Mouse (Mus musculus): ENCODE results near the gene Gm20594. TPM values are rescaled to one million over a fixed set of nuclear protein-coding genes. Genes with fewer than 3 reads are reported as not detected.

Gm20594 gene
- polyA plus RNA-seq (2012; rRNA removed) = not detected in 2 replicates
- not detected in 2 replicates for polyA plus RNA-seq (2014; fragmentation: Nextera tagmentation; extraction: Ambion mirVana)

GRCm38 (mm10) chr6:79817616-79818015 is at the start of gene Gm20594:
TSS of gene Gm20594 (plus strand) at chr6:79817916.
- DNase-seq (ENCODE audit: low spot score) (no peak), ATAC-seq (ENCODE audit: low FRiP score, low read depth) (no peak)
- Histone ChIP-seq H3K27ac (replicated peaks; ENCODE audit: low read depth, low read length) (no peak within 1 kb of the TSS), H3K9me3 (ENCODE audit: control insufficient read depth, low read length) (no peaks in the 10 kb centered on the region), H3K36me3 (ENCODE audit: control insufficient read depth, insufficient read depth, low read length) (no peaks in the 10 kb centered on the region), H3K4me2 (replicated peaks; ENCODE audit: low read depth, low read length, severe bottlenecking) (no peak within 1 kb of the TSS), H3K4me1 (ENCODE audit: control insufficient read depth, insufficient read depth, low read length) (no peaks in the 10 kb centered on the region), H3K4me3 (replicated peaks; ENCODE audit: low read length) (no peak within 1 kb of the TSS), H3K27me3 (ENCODE audit: control insufficient read depth, insufficient read depth, low read length) (no peaks in the 10 kb centered on the region), H3K9ac (ENCODE audit: low read depth, low read length, severe bottlenecking) (no peak within 1 kb of the TSS)
- TF ChIP-seq POLR2A (IDR thresholded peaks at IDR 0.05; ENCODE audit: borderline replicate concordance, extremely low read depth, insufficient read depth, insufficient read length) = no peak
- WGBS = 60% methylated on average over 1 of the region's 1 CpGs

- H3K36me3 ChIP-seq (ENCODE audit: control insufficient read depth, insufficient read depth, low read length) = no peaks in the 10 kb centered on the region
- no peaks in the 10 kb centered on the region for H3K9me3 ChIP-seq (ENCODE audit: control insufficient read depth, low read length)
- WGBS = 88% methylated on average over 4 of the region's 4 CpGs
- H3K9ac ChIP-seq (ENCODE audit: low read depth, low read length, severe bottlenecking) = no peak overlapping the region
- no peak overlapping the region for H3K4me3 ChIP-seq (replicated peaks; ENCODE audit: low read length)
- no peaks in the 10 kb centered on the region for H3K4me1 ChIP-seq (ENCODE audit: control insufficient read depth, insufficient read depth, low read length)
- H3K27ac ChIP-seq (replicated peaks; ENCODE audit: low read depth, low read length) = no peak overlapping the region
- TF ChIP-seq POLR2A (IDR thresholded peaks at IDR 0.05; ENCODE audit: borderline replicate concordance, extremely low read depth, insufficient read depth, insufficient read length) = no peak
- no peak overlapping the region for H3K4me2 ChIP-seq (replicated peaks; ENCODE audit: low read depth, low read length, severe bottlenecking)
- ATAC-seq (ENCODE audit: low FRiP score, low read depth) = peak; percentile 67
- DNase-seq (ENCODE audit: low spot score) = no peak
- no peaks in the 10 kb centered on the region for H3K27me3 ChIP-seq (ENCODE audit: control insufficient read depth, insufficient read depth, low read length)
These were observed 398 bp downstream of the Gm20594 start for GRCm38 (mm10) chr6:79818114-79818513.

GRCm38 (mm10) chr6:79833845-79834244 is 16.1 kb downstream of the Gm20594 start:
- Histone ChIP-seq H3K4me1 (ENCODE audit: control insufficient read depth, insufficient read depth, low read length) (no peaks in the 10 kb centered on the region), H3K27me3 (ENCODE audit: control insufficient read depth, insufficient read depth, low read length) (no peaks in the 10 kb centered on the region), H3K36me3 (ENCODE audit: control insufficient read depth, insufficient read depth, low read length) (no peaks in the 10 kb centered on the region), H3K4me3 (replicated peaks; ENCODE audit: low read length) (no peak overlapping the region), H3K4me2 (replicated peaks; ENCODE audit: low read depth, low read length, severe bottlenecking) (no peak overlapping the region), H3K9me3 (ENCODE audit: control insufficient read depth, low read length) (0 out of 2 replicates have a peak, but pooled peaks cover 3% of the 10 kb centered on the region), H3K9ac (ENCODE audit: low read depth, low read length, severe bottlenecking) (no peak overlapping the region), H3K27ac (replicated peaks; ENCODE audit: low read depth, low read length) (no peak overlapping the region)
- no peak for TF ChIP-seq POLR2A (IDR thresholded peaks at IDR 0.05; ENCODE audit: borderline replicate concordance, extremely low read depth, insufficient read depth, insufficient read length)
- no peak for DNase-seq (ENCODE audit: low spot score)
- no peak for ATAC-seq (ENCODE audit: low FRiP score, low read depth)
- WGBS = 84% methylated on average over 4 of the region's 4 CpGs

- H3K36me3 ChIP-seq (ENCODE audit: control insufficient read depth, insufficient read depth, low read length) = no peaks in the 10 kb centered on the region
- WGBS = 98% methylated on average over 1 of the region's 1 CpGs
- no peaks in the 10 kb centered on the region for H3K4me1 ChIP-seq (ENCODE audit: control insufficient read depth, insufficient read depth, low read length)
- ATAC-seq (ENCODE audit: low FRiP score, low read depth) (no peak), DNase-seq (ENCODE audit: low spot score) (no peak)
- H3K9me3 ChIP-seq (ENCODE audit: control insufficient read depth, low read length) = no peaks in the 10 kb centered on the region
- H3K9ac ChIP-seq (ENCODE audit: low read depth, low read length, severe bottlenecking) = no peak overlapping the region
- TF ChIP-seq POLR2A (IDR thresholded peaks at IDR 0.05; ENCODE audit: borderline replicate concordance, extremely low read depth, insufficient read depth, insufficient read length) = no peak
- no peak overlapping the region for H3K27ac ChIP-seq (replicated peaks; ENCODE audit: low read depth, low read length)
- H3K4me3 ChIP-seq (replicated peaks; ENCODE audit: low read length) = no peak overlapping the region
- no peak overlapping the region for H3K4me2 ChIP-seq (replicated peaks; ENCODE audit: low read depth, low read length, severe bottlenecking)
- H3K27me3 ChIP-seq (ENCODE audit: control insufficient read depth, insufficient read depth, low read length) = no peaks in the 10 kb centered on the region
These were observed 29.1 kb downstream of the Gm20594 start for GRCm38 (mm10) chr6:79846829-79847228.

Other genes with a start within 250 kb of the Gm20594 start
- gene Lrrtm4, start 201.0 kb downstream of the Gm20594 start, polyA plus RNA-seq (2012; rRNA removed) = 2.2 and 2.3 TPM in 2 replicates
- gene Lrrtm4, start 201.0 kb downstream of the Gm20594 start, polyA plus RNA-seq (2014; fragmentation: Nextera tagmentation; extraction: Ambion mirVana) = 3.6 and 4.5 TPM in 2 replicates

Data from limb, embryonic 14.5 days (tissue).